Mouse (Mus musculus) testis, adult 2 months (tissue): ENCODE measurements around the gene Col4a3bp. TPM values are rescaled to one million over a fixed set of nuclear protein-coding genes. Genes with fewer than 3 reads are reported as not detected.

Experiments
- H3K27ac ChIP-seq: fragments of 200-500 bp; 2 replicates; pipeline ENCODE4 v1.5.1; 2012; ENCODE audit warnings: low read depth, low read length; ENCODE audit not compliant: control insufficient read depth, insufficient read depth
- H3K27me3 ChIP-seq: fragments of 200-500 bp; 2 replicates; pipeline ENCODE4 v1.6.1; 2012; ENCODE audit warnings: mild to moderate bottlenecking, low read length, moderate library complexity; ENCODE audit not compliant: control insufficient read depth, insufficient read depth
- H3K36me3 ChIP-seq: fragments of 200-500 bp; 2 replicates; pipeline ENCODE4 v1.6.1; 2012; ENCODE audit warnings: mild to moderate bottlenecking, low read length; ENCODE audit not compliant: control insufficient read depth, insufficient read depth
- H3K4me1 ChIP-seq: fragments of 200-500 bp; 2 replicates; pipeline ENCODE4 v1.6.1; 2012; ENCODE audit warnings: low read length; ENCODE audit not compliant: control insufficient read depth, insufficient read depth
- H3K4me3 ChIP-seq: fragments of 200-500 bp; 2 replicates; pipeline ENCODE4 v1.5.1; 2012; ENCODE audit warnings: low read depth, mild to moderate bottlenecking, low read length, moderate library complexity, mixed read lengths; ENCODE audit not compliant: control insufficient read depth
- CTCF ChIP-seq: fragments of 200-500 bp; IDR thresholded peaks from 2 replicates; pipeline ENCODE4 v1.5.1; 2012; ENCODE audit warnings: low read depth, mild to moderate bottlenecking, inconsistent platforms, low read length, moderate library complexity; ENCODE audit not compliant: control insufficient read depth, insufficient read depth, insufficient replicate concordance
- POLR2A ChIP-seq: fragments of 200-500 bp; IDR thresholded peaks from 2 replicates; pipeline ENCODE4 v1.6.1; 2012; ENCODE audit warnings: low read depth, mild to moderate bottlenecking, inconsistent platforms, low read length, moderate library complexity; ENCODE audit not compliant: control insufficient read depth
- polyA plus RNA-seq: library from polyadenylated mRNA; depleted of rRNA; stranded (reverse); fragments of >200 nt; gene quantifications from 2 replicates; pipeline ENCODE4 v1.2.3, GENCODE M21; 2012

Gene Col4a3bp
- polyA plus RNA-seq, 1 experiment = 59.6 TPM

- peak overlapping the region; percentile 94 for H3K27ac ChIP-seq
These were observed 778 bp downstream of the Col4a3bp start for GRCm38 (mm10) chr13:96542901-96543891.

GRCm38 (mm10) chr13:96544506-96544905 lies 2.1 kb downstream of the Col4a3bp start:
- no peak for TF ChIP-seq CTCF
- no peak for TF ChIP-seq POLR2A
- Histone ChIP-seq H3K27me3 (no peaks in the 10 kb centered on the region), H3K27ac (no peak overlapping the region), H3K4me1 (peaks cover 4% of the 10 kb centered on the region), H3K36me3 (no peaks in the 10 kb centered on the region), H3K4me3 (no peak overlapping the region)

More at GRCm38 (mm10) chr13:96542901-96543891, 778 bp downstream of the Col4a3bp start:
- Histone ChIP-seq H3K4me3 (peak overlapping the region; percentile 98), H3K4me1 (peaks cover 4% of the 10 kb centered on the region), H3K36me3 (no peaks in the 10 kb centered on the region), H3K27me3 (no peaks in the 10 kb centered on the region)
- TF ChIP-seq CTCF = no peak
- TF ChIP-seq POLR2A = no peak

- H3K27ac ChIP-seq = no peak overlapping the region
- H3K4me1 ChIP-seq = peaks cover 4% of the 10 kb centered on the region
- TF ChIP-seq CTCF (no peak), POLR2A (no peak)
- no peaks in the 10 kb centered on the region for H3K36me3 ChIP-seq
- H3K4me3 ChIP-seq = no peak overlapping the region
- H3K27me3 ChIP-seq = no peaks in the 10 kb centered on the region
These were observed 4.8 kb downstream of the Col4a3bp start for GRCm38 (mm10) chr13:96547250-96547649.

GRCm38 (mm10) chr13:96547941-96548340 lies 5.5 kb downstream of the Col4a3bp start:
- no peak overlapping the region for H3K4me3 ChIP-seq

GRCm38 (mm10) chr13:96555099-96555498 lies 12.7 kb downstream of the Col4a3bp start:
- TF ChIP-seq CTCF (no peak), POLR2A (no peak)
- Histone ChIP-seq H3K4me3 (no peak overlapping the region), H3K27ac (no peak overlapping the region)

More at GRCm38 (mm10) chr13:96547941-96548340, 5.5 kb downstream of the Col4a3bp start:
- Histone ChIP-seq H3K27me3 (no peaks in the 10 kb centered on the region), H3K27ac (no peak overlapping the region), H3K36me3 (no peaks in the 10 kb centered on the region), H3K4me1 (peaks cover 4% of the 10 kb centered on the region)
- TF ChIP-seq CTCF (no peak), POLR2A (no peak)

GRCm38 (mm10) chr13:96567977-96568376 lies 25.6 kb downstream of the Col4a3bp start:
- Histone ChIP-seq H3K4me1 (no peaks in the 10 kb centered on the region), H3K27me3 (no peaks in the 10 kb centered on the region), H3K36me3 (no peaks in the 10 kb centered on the region), H3K27ac (no peak overlapping the region), H3K4me3 (no peak overlapping the region)
- no peak for TF ChIP-seq POLR2A
- no peak for TF ChIP-seq CTCF

More at GRCm38 (mm10) chr13:96555099-96555498, 12.7 kb downstream of the Col4a3bp start:
- no peaks in the 10 kb centered on the region for H3K4me1 ChIP-seq
- no peaks in the 10 kb centered on the region; the same call in 1 of the 2 replicates for H3K36me3 ChIP-seq
- no peaks in the 10 kb centered on the region for H3K27me3 ChIP-seq

GRCm38 (mm10) chr13:96570313-96571015 lies 28.0 kb downstream of the Col4a3bp start:
- no peak overlapping the region for H3K4me3 ChIP-seq
- H3K27ac ChIP-seq = no peak overlapping the region

More at GRCm38 (mm10) chr13:96570313-96571015, 28.0 kb downstream of the Col4a3bp start:
- H3K4me1 ChIP-seq = no peaks in the 10 kb centered on the region
- no peaks in the 10 kb centered on the region for H3K27me3 ChIP-seq
- TF ChIP-seq CTCF = no peak
- no peak for TF ChIP-seq POLR2A
- H3K36me3 ChIP-seq = no peaks in the 10 kb centered on the region; the same call in 1 of the 2 replicates
